Mouse (Mus musculus) heart, postnatal 0 days (tissue): Measurements from ENCODE around the gene Vmac. TPM values are rescaled to one million over a fixed set of nuclear protein-coding genes. Genes with fewer than 3 reads are reported as not detected.

ENCODE experiments used
- ATAC-seq: fragments of 200-750 bp; cut with Nextera tagmentation; 2 replicates; pipeline ENCODE4 v1.8.0; 2017; ENCODE audit warnings: low read depth, moderate number of reproducible peaks, moderate library complexity; ENCODE audit not compliant: insufficient read depth
- DNase-seq: peaks from one replicate; pipeline ENCODE4 v3.0.0-alpha.2; 2016; ENCODE audit warnings: low spot score
- H3K27ac ChIP-seq: fragments of 300-500 bp; sonication (generic); 2 replicates; pipeline ENCODE4 v1.5.1; 2014; ENCODE audit warnings: low read depth, mild to moderate bottlenecking
- H3K27me3 ChIP-seq: fragments of 300-500 bp; sonication (generic); 2 replicates; pipeline ENCODE4 v1.6.1; 2014; ENCODE audit warnings: low read length, mixed read lengths; ENCODE audit not compliant: control insufficient read depth, insufficient read depth
- H3K36me3 ChIP-seq: fragments of 300-500 bp; sonication (generic); replicated peaks from 2 replicates; pipeline ENCODE4 v1.6.1; 2014; ENCODE audit warnings: low read length, mixed read lengths; ENCODE audit not compliant: control insufficient read depth, insufficient read depth
- H3K4me1 ChIP-seq: fragments of 300-500 bp; sonication (generic); 2 replicates; pipeline ENCODE4 v1.6.1; 2014; ENCODE audit warnings: antibody characterized with exemption; ENCODE audit not compliant: control insufficient read depth, insufficient read depth
- H3K4me2 ChIP-seq: fragments of 300-500 bp; sonication (generic); 2 replicates; pipeline ENCODE4 v1.6.1; 2014; ENCODE audit warnings: low read depth, mild to moderate bottlenecking, low read length, moderate library complexity
- H3K4me3 ChIP-seq: fragments of 300-500 bp; sonication (generic); 2 replicates; pipeline ENCODE4 v1.5.1; 2014; ENCODE audit warnings: low read depth, low read length
- H3K9ac ChIP-seq: fragments of 300-500 bp; sonication (generic); replicated peaks from 2 replicates; pipeline ENCODE4 v1.6.1; 2014; ENCODE audit warnings: low read depth, low read length, mixed read lengths
- H3K9me3 ChIP-seq: fragments of 300-500 bp; sonication (generic); replicated peaks from 2 replicates; pipeline ENCODE4 v1.6.1; 2016; ENCODE audit warnings: low read length; ENCODE audit not compliant: control insufficient read depth
- CTCF ChIP-seq: IDR thresholded peaks from 2 replicates; pipeline ENCODE4 v1.5.1; 2016; ENCODE audit warnings: antibody characterized with exemption, control low read depth, low read depth
- EP300 ChIP-seq: IDR thresholded peaks from 2 replicates; pipeline ENCODE4 v1.6.1; 2016; ENCODE audit warnings: antibody characterized with exemption, low read depth
- WGBS: fragments of 180-500 bp; shearing (Covaris S2); extraction: QIAGEN DNeasy Blood & Tissue Kit; methylation state at CpG from one replicate; pipeline ENCODE4 v1.1.7; 2014; 5-methylcytosine and 5-hydroxymethylcytosine counted together
- polyA plus RNA-seq: library from polyadenylated mRNA; unstranded; fragments of >200 nt; fragmentation: Nextera tagmentation; extraction: Ambion mirVana; gene quantifications from 2 replicates; pipeline ENCODE4 v1.2.1, GENCODE M21; 2015
- total RNA-seq: library from RNA; depleted of rRNA; stranded (reverse); fragments of >200 nt; gene quantifications from 2 replicates; pipeline ENCODE4 v1.2.3, GENCODE M21; 2014; ENCODE audit warnings: low replicate concordance

Gene Vmac
- total and polyA plus RNA-seq, 2 experiments from 2014 or later = 10.7 to 16.3 TPM

GRCm38 (mm10) chr17:56757416-56758123 is 39.7 kb upstream of the Vmac start, which contains the start of gene Nrtn:
Nrtn (minus strand) TSS chr17:56757530.
- Histone ChIP-seq H3K27me3 (peaks cover 38% of the 10 kb centered on the region), H3K4me3 (peak within 1 kb of the TSS; percentile 57), H3K9me3 (no peaks in the 10 kb centered on the region), H3K4me2 (peak within 1 kb of the TSS; percentile 97), H3K36me3 (no peaks in the 10 kb centered on the region), H3K27ac (peak within 1 kb of the TSS; percentile 40), H3K4me1 (peaks cover 19% of the 10 kb centered on the region), H3K9ac (peak within 1 kb of the TSS; percentile 58)
- TF ChIP-seq EP300 (no peak), CTCF (no peak)
- ATAC-seq (peak; percentile 79), DNase-seq (peak; percentile 69)
- 2% methylated on average over 47 of the region's 48 CpGs for WGBS

- Histone ChIP-seq H3K27me3 (peaks cover 45% of the 10 kb centered on the region), H3K4me2 (peak overlapping the region; percentile 97), H3K9me3 (no peaks in the 10 kb centered on the region), H3K4me3 (peak overlapping the region; percentile 57), H3K27ac (peak overlapping the region; percentile 40), H3K36me3 (no peaks in the 10 kb centered on the region), H3K4me1 (peaks cover 13% of the 10 kb centered on the region), H3K9ac (peak overlapping the region; percentile 58)
- peak; percentile 29 for DNase-seq
- under 1% methylated on average over 50 of the region's 51 CpGs for WGBS
- TF ChIP-seq CTCF (peak; percentile 51), EP300 (no peak)
- peak; percentile 32 for ATAC-seq
Measured at GRCm38 (mm10) chr17:56756703-56757399, 39.0 kb upstream of the Vmac start.

GRCm38 (mm10) chr17:56754271-56755185 is 36.7 kb upstream of the Vmac start:
- H3K4me2 ChIP-seq = no peak overlapping the region
- H3K27me3 ChIP-seq = peaks cover 50% of the 10 kb centered on the region
- 0 out of 2 replicates have a peak, but pooled peaks cover 8% of the 10 kb centered on the region for H3K4me1 ChIP-seq
- no peak overlapping the region for H3K9ac ChIP-seq
- H3K36me3 ChIP-seq = no peaks in the 10 kb centered on the region
- no peak overlapping the region for H3K4me3 ChIP-seq
- ATAC-seq (no peak), DNase-seq (no peak)
- no peaks in the 10 kb centered on the region for H3K9me3 ChIP-seq
- 18% methylated on average over 36 of the region's 36 CpGs for WGBS
- TF ChIP-seq CTCF = no peak
- TF ChIP-seq EP300 = no peak
- no peak overlapping the region for H3K27ac ChIP-seq

- peaks cover 50% of the 10 kb centered on the region for H3K27me3 ChIP-seq
- ATAC-seq = no peak
Measured at GRCm38 (mm10) chr17:56753452-56753851, 35.6 kb upstream of the Vmac start.

More at GRCm38 (mm10) chr17:56753452-56753851, 35.6 kb upstream of the Vmac start:
- WGBS = 26% methylated on average over 15 of the region's 15 CpGs
- no peak for DNase-seq
- Histone ChIP-seq H3K27ac (no peak overlapping the region), H3K9ac (no peak overlapping the region), H3K9me3 (no peaks in the 10 kb centered on the region), H3K4me3 (no peak overlapping the region), H3K36me3 (no peaks in the 10 kb centered on the region), H3K4me1 (0 out of 2 replicates have a peak, but pooled peaks cover 8% of the 10 kb centered on the region), H3K4me2 (no peak overlapping the region)
- no peak for TF ChIP-seq EP300
- TF ChIP-seq CTCF = no peak
